Mouse (Mus musculus) urinary bladder, postnatal 14 days (tissue): ENCODE data around the gene Zfp367.
A peak's percentile ranks its signal among the peaks of the same experiment; 100 is the strongest.

Source experiments
- DNase-seq: peaks from one replicate; pipeline ENCODE4 v3.0.0; 2021; ENCODE audit warnings: low spot score

Zfp367 gene

GRCm38 (mm10) chr13:64153751-64154267, 807 bp upstream of the Zfp367 start:
- peak; percentile 71 for DNase-seq

- no peak for DNase-seq
These were observed 325 bp downstream of the Zfp367 start for GRCm38 (mm10) chr13:64152671-64153082.

- peak; percentile 87 for DNase-seq
These were observed 747 bp downstream of the Zfp367 start for GRCm38 (mm10) chr13:64152241-64152669.

GRCm38 (mm10) chr13:64150121-64150520, 2.9 kb downstream of the Zfp367 start:
- DNase-seq, result no peak

GRCm38 (mm10) chr13:64129616-64130375, 23.2 kb downstream of the Zfp367 start:
- DNase-seq, result peak; percentile 62

GRCm38 (mm10) chr13:64128858-64129615, 24.0 kb downstream of the Zfp367 start, which contains the start of gene Slc35d2:
Gene Slc35d2, minus strand, starts transcription at chr13:64129368.
- peak; percentile 80 for DNase-seq

GRCm38 (mm10) chr13:64126316-64126715, 26.7 kb downstream of the Zfp367 start:
- DNase-seq, result no peak

GRCm38 (mm10) chr13:64124886-64125285, 28.1 kb downstream of the Zfp367 start:
- DNase-seq, result no peak

GRCm38 (mm10) chr13:64123491-64124188, 29.4 kb downstream of the Zfp367 start:
- no peak for DNase-seq

- no peak for DNase-seq
These were observed 32.2 kb downstream of the Zfp367 start for GRCm38 (mm10) chr13:64120760-64121159.

- DNase-seq, result no peak
These were observed 35.6 kb downstream of the Zfp367 start for GRCm38 (mm10) chr13:64117442-64117841.

- DNase-seq, result no peak
These were observed 42.6 kb downstream of the Zfp367 start for GRCm38 (mm10) chr13:64110421-64110820.

GRCm38 (mm10) chr13:64108381-64108850, 44.6 kb downstream of the Zfp367 start:
- no peak for DNase-seq

GRCm38 (mm10) chr13:64107535-64107934, 45.5 kb downstream of the Zfp367 start:
- DNase-seq, result no peak

- DNase-seq, result no peak
These were observed 45.9 kb downstream of the Zfp367 start for GRCm38 (mm10) chr13:64107105-64107504.

GRCm38 (mm10) chr13:64105690-64106089, 47.3 kb downstream of the Zfp367 start:
- DNase-seq, result no peak

- peak; percentile 45 for DNase-seq
These were observed 52.8 kb downstream of the Zfp367 start for GRCm38 (mm10) chr13:64100186-64100585.

- peak; percentile 20 for DNase-seq
These were observed 54.0 kb downstream of the Zfp367 start for GRCm38 (mm10) chr13:64098992-64099391.

GRCm38 (mm10) chr13:64093341-64093740, 59.7 kb downstream of the Zfp367 start:
- DNase-seq, result peak; percentile 81

GRCm38 (mm10) chr13:64092752-64093151, 60.2 kb downstream of the Zfp367 start:
- DNase-seq, result no peak

GRCm38 (mm10) chr13:64092141-64092540, 60.9 kb downstream of the Zfp367 start:
- no peak for DNase-seq

- no peak for DNase-seq
These were observed 62.0 kb downstream of the Zfp367 start for GRCm38 (mm10) chr13:64091006-64091405.
